Mouse (Mus musculus) heart, embryonic 11.5 days (tissue): ENCODE measurements around the gene Xrcc6. TPM values are rescaled to one million over a fixed set of nuclear protein-coding genes. Genes with fewer than 3 reads are reported as not detected.

ENCODE experiments used
- ATAC-seq: fragments of 200-750 bp; cut with Nextera tagmentation; replicated peaks from 2 replicates; pipeline ENCODE4 v1.8.0; 2017; ENCODE audit warnings: moderate library complexity; ENCODE audit not compliant: insufficient number of reproducible peaks, low FRiP score, low TSS enrichment
- H3K27ac ChIP-seq: fragments of 300-500 bp; sonication (generic); 2 replicates; pipeline ENCODE4 v1.5.1; 2014; ENCODE audit warnings: mild to moderate bottlenecking, low read depth, low read length
- H3K27me3 ChIP-seq: fragments of 300-500 bp; sonication (generic); 2 replicates; pipeline ENCODE4 v1.6.1; 2014; ENCODE audit warnings: mild to moderate bottlenecking, low read length, mixed read lengths; ENCODE audit not compliant: control insufficient read depth, insufficient read depth
- H3K36me3 ChIP-seq: fragments of 300-500 bp; sonication (generic); 2 replicates; pipeline ENCODE4 v1.6.1; 2014; ENCODE audit warnings: mild to moderate bottlenecking, low read length, moderate library complexity, mixed read lengths; ENCODE audit not compliant: control insufficient read depth, insufficient read depth
- H3K4me1 ChIP-seq: fragments of 300-500 bp; sonication (generic); 2 replicates; pipeline ENCODE4 v1.6.1; 2014; ENCODE audit warnings: low read length; ENCODE audit not compliant: control insufficient read depth, insufficient read depth
- H3K4me2 ChIP-seq: fragments of 300-500 bp; sonication (generic); 2 replicates; pipeline ENCODE4 v1.6.1; 2014; ENCODE audit warnings: mild to moderate bottlenecking, moderate library complexity
- H3K4me3 ChIP-seq: fragments of 300-500 bp; sonication (generic); 2 replicates; pipeline ENCODE4 v1.5.1; 2014; ENCODE audit warnings: low read depth, low read length
- H3K9ac ChIP-seq: fragments of 300-500 bp; sonication (generic); 2 replicates; pipeline ENCODE4 v1.6.1; 2014; ENCODE audit warnings: mild to moderate bottlenecking, low read depth, low read length, moderate library complexity
- H3K9me3 ChIP-seq: fragments of 300-500 bp; sonication (generic); replicated peaks from 2 replicates; pipeline ENCODE4 v1.6.1; 2016; ENCODE audit warnings: low read length; ENCODE audit not compliant: control insufficient read depth
- WGBS: fragments of 180-500 bp; shearing (Covaris S2); extraction: QIAGEN DNeasy Blood & Tissue Kit; methylation state at CpG from one replicate; pipeline ENCODE4 v1.1.7; 2014; ENCODE audit not compliant: insufficient replicate concordance; 5-methylcytosine and 5-hydroxymethylcytosine counted together
- polyA plus RNA-seq: library from polyadenylated mRNA; unstranded; fragments of >200 nt; fragmentation: Nextera tagmentation; extraction: Ambion mirVana; gene quantifications from 2 replicates; pipeline ENCODE4 v1.2.1, GENCODE M21; 2014

Gene Xrcc6
- polyA plus RNA-seq, 1 experiment from 2014 or later: 81.0 TPM

DNA sequence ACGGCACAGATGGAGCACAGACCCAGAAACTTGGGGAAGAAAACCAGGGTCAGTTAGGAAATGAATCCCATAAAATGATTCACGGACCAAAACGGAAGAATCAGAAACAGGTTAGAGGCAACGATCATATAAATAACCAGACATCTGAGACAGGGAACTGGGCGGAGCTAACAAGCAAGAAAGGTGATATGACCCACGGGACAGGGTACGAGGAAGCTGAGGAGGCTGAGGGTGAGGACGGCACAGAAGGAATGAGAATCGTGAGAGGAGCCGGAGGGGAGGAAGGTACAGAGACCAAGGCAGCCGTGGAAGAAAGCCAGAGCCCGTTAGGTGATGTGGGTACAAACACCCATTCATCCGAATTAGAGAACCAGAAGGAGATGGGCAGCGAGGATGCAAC lies 76.3 kb downstream of the Xrcc6 start:
- H3K27me3 ChIP-seq: peaks cover 50% of the 10 kb centered on the region
- H3K4me3 ChIP-seq: no peak overlapping the region
- no peaks in the 10 kb centered on the region for H3K4me1 ChIP-seq
- no peak overlapping the region for H3K27ac ChIP-seq
- no peak for ATAC-seq
- 60% methylated on average over 14 of the region's 14 CpGs for WGBS
- no peak overlapping the region for H3K4me2 ChIP-seq
- H3K9ac ChIP-seq: no peak overlapping the region
- no peaks in the 10 kb centered on the region for H3K36me3 ChIP-seq
- no peaks in the 10 kb centered on the region for H3K9me3 ChIP-seq

DNA sequence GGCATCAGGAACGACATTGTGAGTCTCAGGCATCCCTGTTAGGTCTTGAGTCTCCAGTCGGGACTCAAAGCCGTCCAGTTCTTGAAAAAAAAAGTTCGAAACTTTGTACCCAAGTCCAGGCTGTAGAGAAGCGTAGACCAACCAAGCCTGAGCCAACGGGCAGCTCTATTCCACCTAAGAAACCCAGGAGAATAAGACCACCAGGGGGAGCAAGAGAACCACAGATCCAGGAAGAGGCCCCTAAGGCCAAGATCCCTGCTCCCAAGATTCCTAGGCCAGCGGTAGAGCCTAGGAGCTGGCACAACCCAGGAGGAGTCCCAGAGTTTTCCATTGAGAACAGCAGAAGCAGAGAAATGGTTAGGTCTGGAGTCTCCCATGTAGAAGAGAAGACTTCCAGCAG lies 77.9 kb downstream of the Xrcc6 start:
- no peaks in the 10 kb centered on the region for H3K36me3 ChIP-seq
- no peaks in the 10 kb centered on the region for H3K4me1 ChIP-seq
- no peak overlapping the region for H3K27ac ChIP-seq
- no peak overlapping the region for H3K9ac ChIP-seq
- WGBS: 17% methylated on average over 7 of the region's 7 CpGs
- peaks cover 66% of the 10 kb centered on the region for H3K27me3 ChIP-seq
- H3K4me2 ChIP-seq: no peak overlapping the region
- no peak; the same call in 1 of the 2 replicates for ATAC-seq
- H3K4me3 ChIP-seq: no peak overlapping the region
- H3K9me3 ChIP-seq: peaks cover 3% of the 10 kb centered on the region; the same call in 1 of the 2 replicates

DNA sequence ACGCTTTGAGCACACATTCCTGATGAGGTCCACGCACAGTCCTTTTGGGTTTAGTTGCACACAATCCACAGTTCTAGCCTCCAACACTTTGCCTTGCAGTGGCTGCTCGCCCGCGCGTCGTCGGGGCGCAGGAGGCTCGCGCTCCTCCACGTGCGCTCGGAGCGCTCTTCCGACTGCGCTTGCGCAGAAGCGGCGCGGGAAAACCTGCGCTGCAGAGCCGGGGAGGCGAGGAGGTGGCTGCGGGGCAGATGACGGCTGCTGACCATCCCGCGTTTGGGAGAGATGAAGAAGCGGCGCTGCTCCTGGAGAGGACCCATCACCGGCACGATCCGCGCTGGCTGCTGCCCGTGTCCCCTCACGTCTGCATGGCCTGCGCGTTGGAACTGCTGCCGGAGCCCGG lies 82.3 kb downstream of the Xrcc6 start, which contains the start of gene Mei1:
Mei1 (plus strand) TSS at position 99 of the 400 bp plus-strand sequence.
- 19% methylated on average over 39 of the region's 40 CpGs for WGBS
- H3K27me3 ChIP-seq: peaks cover 56% of the 10 kb centered on the region
- peaks cover 3% of the 10 kb centered on the region; the same call in 1 of the 2 replicates for H3K9me3 ChIP-seq

DNA sequence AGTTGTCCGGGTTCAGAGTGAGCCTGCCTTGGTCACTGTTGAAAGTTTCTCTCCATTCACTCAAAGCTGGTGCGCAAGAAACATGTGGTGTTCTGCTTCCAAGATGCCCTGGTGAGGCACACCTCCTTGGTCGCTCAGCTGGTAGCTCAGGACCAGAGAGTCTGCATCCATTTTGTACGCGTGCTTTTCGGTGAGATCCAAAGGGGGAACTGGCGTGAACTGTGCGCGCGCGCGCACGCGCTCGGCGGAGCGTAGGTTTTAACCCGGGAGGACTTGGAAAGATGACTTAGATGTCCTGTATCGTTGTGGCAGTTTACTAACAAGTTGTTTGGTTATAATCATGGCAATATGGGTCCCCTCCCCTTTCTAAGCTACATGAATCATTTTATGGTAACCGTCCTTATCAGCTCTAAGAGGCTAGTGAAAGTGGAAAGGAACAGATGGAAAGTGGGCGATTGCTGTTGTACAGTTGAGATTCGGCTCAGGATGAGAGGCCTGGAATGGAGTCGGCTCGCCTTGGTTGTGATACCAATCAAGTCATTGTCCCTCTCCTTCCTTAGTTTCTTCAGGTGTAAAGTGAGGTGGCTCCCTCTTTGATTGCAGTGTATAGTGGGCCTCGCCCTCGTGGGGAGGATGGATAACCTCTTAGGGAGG lies 84.3 kb downstream of the Xrcc6 start:
- ATAC-seq: no peak
- no peak overlapping the region for H3K27ac ChIP-seq
- H3K27me3 ChIP-seq: peaks cover 46% of the 10 kb centered on the region
- H3K4me2 ChIP-seq: no peak overlapping the region
- H3K9me3 ChIP-seq: peaks cover 3% of the 10 kb centered on the region; the same call in 1 of the 2 replicates
- no peak overlapping the region for H3K9ac ChIP-seq
- 85% methylated on average over 26 of the region's 26 CpGs for WGBS
- no peaks in the 10 kb centered on the region for H3K4me1 ChIP-seq
- H3K36me3 ChIP-seq: no peaks in the 10 kb centered on the region
- H3K4me3 ChIP-seq: no peak overlapping the region

More for the DNA sequence above, 82.3 kb downstream of the Xrcc6 start, which contains the start of gene Mei1:
- H3K36me3 ChIP-seq: no peaks in the 10 kb centered on the region
- no peak within 1 kb of the TSS for H3K9ac ChIP-seq
- no peak for ATAC-seq
- H3K4me2 ChIP-seq: peak within 1 kb of the TSS; percentile 45
- no peaks in the 10 kb centered on the region for H3K4me1 ChIP-seq
- H3K4me3 ChIP-seq: peak within 1 kb of the TSS; percentile 19; the same call in 1 of the 2 replicates
- no peak within 1 kb of the TSS for H3K27ac ChIP-seq

DNA sequence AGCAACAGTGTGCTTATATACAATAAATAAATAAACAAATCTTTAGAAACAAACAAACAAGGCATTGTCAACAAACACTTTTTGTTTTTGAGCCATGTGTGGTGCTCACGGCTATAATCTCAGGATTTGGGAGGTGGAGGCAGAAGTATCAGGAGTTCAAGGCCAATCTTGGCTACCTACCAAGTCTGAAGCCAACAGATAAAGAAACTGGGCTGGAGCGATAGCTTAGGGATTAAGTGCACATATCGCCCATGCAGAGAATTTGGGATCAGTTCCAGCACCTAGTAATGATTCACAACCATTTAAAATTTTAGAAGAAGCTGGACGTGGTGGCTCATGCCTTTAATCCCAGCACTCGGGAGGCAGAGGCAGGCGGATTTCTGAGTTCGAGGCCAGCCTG lies 85.9 kb downstream of the Xrcc6 start:
- H3K9me3 ChIP-seq: peaks cover 3% of the 10 kb centered on the region; the same call in 1 of the 2 replicates
- peaks cover 39% of the 10 kb centered on the region for H3K27me3 ChIP-seq
- no peaks in the 10 kb centered on the region for H3K36me3 ChIP-seq
- no peaks in the 10 kb centered on the region for H3K4me1 ChIP-seq
- no peak for ATAC-seq
- 71% methylated on average over 7 of the region's 7 CpGs for WGBS
- H3K27ac ChIP-seq: no peak overlapping the region
- H3K4me3 ChIP-seq: no peak overlapping the region
- H3K4me2 ChIP-seq: no peak overlapping the region
- H3K9ac ChIP-seq: no peak overlapping the region

DNA sequence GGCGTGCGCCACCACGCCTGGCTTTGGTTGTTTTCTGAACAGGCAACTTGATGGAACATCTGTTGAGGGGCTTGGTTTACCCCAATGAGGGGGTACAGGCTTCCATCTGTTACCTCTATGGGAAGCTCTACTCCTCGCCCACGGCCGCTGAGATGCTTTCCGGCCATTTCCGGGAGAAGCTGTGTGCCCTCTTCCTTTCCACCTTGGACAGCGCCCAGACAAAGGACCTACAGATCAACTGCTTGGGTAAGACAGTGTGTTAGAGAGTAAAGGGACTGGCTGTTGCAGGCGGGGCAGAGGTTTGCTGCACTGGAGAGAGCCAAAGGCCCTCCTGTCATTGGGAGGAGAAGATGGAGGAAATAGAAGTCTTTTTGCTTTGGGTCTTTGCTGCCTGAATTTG lies 92.2 kb downstream of the Xrcc6 start:
- ATAC-seq: no peak
- Histone ChIP-seq H3K36me3 (no peaks in the 10 kb centered on the region), H3K27me3 (no peaks in the 10 kb centered on the region), H3K4me1 (no peaks in the 10 kb centered on the region), H3K4me2 (no peak overlapping the region), H3K9me3 (no peaks in the 10 kb centered on the region), H3K4me3 (no peak overlapping the region), H3K9ac (no peak overlapping the region), H3K27ac (no peak overlapping the region)
- WGBS: 56% methylated on average over 10 of the region's 10 CpGs

DNA sequence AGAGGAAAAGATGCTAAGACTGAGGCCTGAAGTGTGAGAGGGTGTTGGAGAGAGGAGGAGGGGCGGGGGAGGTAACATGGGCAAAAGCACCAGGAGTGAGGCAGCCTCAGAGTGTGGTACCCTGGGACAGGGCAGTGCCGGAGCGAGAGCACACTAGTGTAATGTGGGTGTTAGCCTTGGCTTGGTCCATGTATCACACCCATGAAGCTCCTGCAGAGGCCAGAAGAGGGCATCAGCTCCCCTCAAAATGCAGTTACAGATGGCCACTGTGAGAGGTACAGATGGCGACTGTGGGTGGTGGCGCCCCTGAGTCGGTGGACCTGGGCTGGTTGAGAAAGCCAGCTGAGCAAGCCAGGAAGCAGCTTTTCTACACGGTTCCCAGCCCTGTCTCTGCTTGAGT lies 93.5 kb downstream of the Xrcc6 start:
- H3K36me3 ChIP-seq: no peaks in the 10 kb centered on the region
- WGBS: 29% methylated on average over 7 of the region's 7 CpGs
- no peaks in the 10 kb centered on the region for H3K4me1 ChIP-seq
- no peak overlapping the region for H3K27ac ChIP-seq
- no peak overlapping the region for H3K4me2 ChIP-seq
- H3K9ac ChIP-seq: no peak overlapping the region
- no peaks in the 10 kb centered on the region for H3K9me3 ChIP-seq
- no peaks in the 10 kb centered on the region for H3K27me3 ChIP-seq
- H3K4me3 ChIP-seq: no peak overlapping the region
- no peak for ATAC-seq

DNA sequence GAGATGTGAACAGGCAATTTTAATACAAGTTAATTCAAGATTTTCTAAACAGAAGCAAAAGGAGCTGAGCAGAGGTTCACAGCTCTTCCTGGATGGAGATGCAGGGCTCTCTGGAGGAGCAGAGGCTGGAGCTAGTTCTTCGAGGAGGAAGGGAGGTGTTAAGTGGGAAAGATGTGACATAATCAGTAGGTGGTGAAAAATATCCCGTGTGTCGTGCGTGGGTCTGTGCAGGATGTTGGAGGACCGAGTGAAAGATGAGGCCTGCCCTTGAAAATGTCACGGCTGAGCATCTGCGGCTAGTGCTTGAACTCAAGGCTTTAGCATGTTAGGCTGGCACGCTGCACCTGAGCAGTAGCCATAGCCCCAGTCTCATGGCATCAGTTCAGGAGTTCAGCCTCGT lies 98.0 kb downstream of the Xrcc6 start:
- Histone ChIP-seq H3K4me3 (no peak overlapping the region), H3K36me3 (no peaks in the 10 kb centered on the region), H3K27me3 (peaks cover 10% of the 10 kb centered on the region), H3K27ac (no peak overlapping the region), H3K9me3 (no peaks in the 10 kb centered on the region), H3K9ac (no peak overlapping the region), H3K4me1 (no peaks in the 10 kb centered on the region), H3K4me2 (no peak overlapping the region)
- 74% methylated on average over 9 of the region's 9 CpGs for WGBS
- ATAC-seq: no peak

DNA sequence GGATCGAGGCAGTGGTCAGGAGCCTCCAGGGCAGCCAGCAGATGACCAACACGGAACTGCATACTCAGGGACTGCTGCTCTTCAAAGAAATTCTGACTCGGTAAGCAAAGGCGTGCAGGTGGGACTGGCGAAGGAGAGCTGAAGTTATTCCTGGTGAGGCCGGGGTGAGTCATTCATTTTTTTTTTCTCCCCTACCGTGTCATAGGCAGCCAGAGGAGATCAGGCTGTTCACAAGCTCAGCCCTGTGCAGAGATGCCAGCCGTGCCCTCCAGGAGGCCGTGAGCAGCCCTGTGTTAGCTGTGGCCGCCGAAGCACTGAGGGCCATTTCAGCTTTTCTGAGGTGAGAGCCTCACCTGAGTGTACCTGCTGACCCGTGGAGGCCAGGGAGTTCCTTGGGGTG lies 98.5 kb downstream of the Xrcc6 start:
- Histone ChIP-seq H3K27ac (no peak overlapping the region), H3K9me3 (no peaks in the 10 kb centered on the region), H3K9ac (no peak overlapping the region), H3K36me3 (no peaks in the 10 kb centered on the region), H3K4me3 (no peak overlapping the region), H3K4me2 (no peak overlapping the region), H3K27me3 (peaks cover 10% of the 10 kb centered on the region), H3K4me1 (no peaks in the 10 kb centered on the region)
- WGBS: 71% methylated on average over 12 of the region's 12 CpGs
- no peak for ATAC-seq
